Comparison of ENCODE assay signal across 15 mouse cellular contexts in genomic region chr14:51057401-51057831, GRCm38 (mm10). TPM values are rescaled to one million over a fixed set of nuclear protein-coding genes. Genes with fewer than 3 reads are reported as not detected.
DNase-seq lines count a peak whose midpoint lies in the region; ATAC-seq and TF ChIP-seq lines count a peak whose summit lies in the region.
"Had no signal": no experiment of that assay in that cellular context is flagged by ENCODE, and none has a peak within 500 bp of the region (broad histone marks: within the 10 kb centered on the region; RNA-seq: fewer than 3 reads in every experiment).

Rnase12 (minus strand) TSS chr14:51057661.

- peak; percentile 60 for DNase-seq in kidney, postnatal 0 days (ENCODE audit: low spot score)
- no peak for DNase-seq in kidney, adult 9 months
- peak; percentile 15 for DNase-seq in MEL-GATA-1-ER (ENCODE audit: extremely low read depth, low read depth)
- no peak for DNase-seq in embryo, embryonic 10 days (ENCODE audit: low spot score)
- DNase-seq in cerebellum, adult 18-20 months, result no peak
- DNase-seq: adrenal gland, postnatal 25 days; cerebellum, postnatal 14 days; gastrocnemius, adult 2 months; kidney, adult 11 months; lung, postnatal 36 days; thymus, postnatal 14 days had no signal

- no peak for TF ChIP-seq CTCF in kidney, postnatal 0 days (IDR thresholded peaks at IDR 0.05; ENCODE audit: low read depth)

- peaks cover 12% of the 10 kb centered on the region; the same call in 1 of the 2 replicates for H3K4me1 ChIP-seq in kidney, postnatal 0 days (replicated peaks; ENCODE audit: insufficient read depth, low read length)
- 0 out of 2 replicates have a peak, but pooled peaks cover 3% of the 10 kb centered on the region for H3K4me1 ChIP-seq in intestine, embryonic 16.5 days (ENCODE audit: control insufficient read depth, insufficient read depth, low read length)

- H3K27me3 ChIP-seq in kidney, postnatal 0 days (ENCODE audit: insufficient read depth, low read length), result no peaks in the 10 kb centered on the region
- H3K27me3 ChIP-seq in intestine, embryonic 16.5 days (replicated peaks; ENCODE audit: control insufficient read depth, insufficient read depth, low read length), result no peaks in the 10 kb centered on the region

- H3K9me3 ChIP-seq in kidney, postnatal 0 days (replicated peaks; ENCODE audit: low read length), result no peaks in the 10 kb centered on the region
- H3K9me3 ChIP-seq in intestine, embryonic 16.5 days (ENCODE audit: control insufficient read depth, low read length), result no peaks in the 10 kb centered on the region

- H3K4me2 ChIP-seq in kidney, postnatal 0 days (ENCODE audit: low read length), result peak within 1 kb of the TSS; percentile 34
- no peak within 1 kb of the TSS for H3K4me2 ChIP-seq in intestine, embryonic 16.5 days (ENCODE audit: low read depth, low read length)

- 0 out of 2 replicates have a peak within 1 kb of the TSS, but pooled peaks have one; percentile 7 for H3K4me3 ChIP-seq in kidney, postnatal 0 days (replicated peaks; ENCODE audit: low read depth, low read length)
- H3K4me3 ChIP-seq in intestine, embryonic 16.5 days (ENCODE audit: low read length), result no peak within 1 kb of the TSS
- H3K4me3 ChIP-seq: gastrocnemius, adult 2 months had no signal

- H3K27ac ChIP-seq in kidney, postnatal 0 days, result peak within 1 kb of the TSS; percentile 36; the same call in 1 of the 2 replicates
- H3K27ac ChIP-seq in intestine, embryonic 16.5 days (ENCODE audit: low read length), result no peak within 1 kb of the TSS
- H3K27ac ChIP-seq: gastrocnemius, adult 2 months had no signal

- 0 out of 2 replicates have a peak, but pooled peaks have one; percentile 38 for ATAC-seq in kidney, postnatal 0 days (replicated peaks; ENCODE audit: low FRiP score, low read depth)
- ATAC-seq in intestine, embryonic 16.5 days, result peak; percentile 88
- peak; percentile 62 for ATAC-seq in neutrophil, adult 5-6 weeks (ENCODE audit: extremely low read depth, insufficient number of reproducible peaks, low FRiP score, poor library complexity, severe bottlenecking)

- H3K9ac ChIP-seq in kidney, postnatal 0 days (ENCODE audit: low read depth, low read length), result 0 out of 2 replicates have a peak within 1 kb of the TSS, but pooled peaks have one; percentile 13
- H3K9ac ChIP-seq in intestine, embryonic 16.5 days (ENCODE audit: low read depth, low read length), result no peak within 1 kb of the TSS

- 25% methylated on average over 9 of the region's 9 CpGs for WGBS in kidney, postnatal 0 days
- WGBS in intestine, embryonic 16.5 days, result 45% methylated on average over 9 of the region's 9 CpGs

- no peaks in the 10 kb centered on the region for H3K36me3 ChIP-seq in kidney, postnatal 0 days (ENCODE audit: insufficient read depth, low read length)
- H3K36me3 ChIP-seq in intestine, embryonic 16.5 days (ENCODE audit: control insufficient read depth, insufficient read depth, low read length), result no peaks in the 10 kb centered on the region

RNA-seq across cellular contexts. Expression of gene Rnase12, which starts in this region (rescaled TPM):
- polyA plus RNA-seq in kidney, postnatal 0 days (2015; fragmentation: Nextera tagmentation; extraction: Ambion mirVana), result 10.3 and 11.1 TPM in 2 replicates
- 0.37 and 0.54 TPM in 2 replicates for polyA plus RNA-seq in intestine, embryonic 16.5 days (2015; fragmentation: Nextera tagmentation; extraction: Ambion mirVana)
- total RNA-seq in neutrophil, adult 5-6 weeks (2017), result 2.6 TPM in 1 of 2 replicates, not detected in the other
- total RNA-seq: adrenal gland, postnatal 25 days; gastrocnemius, adult 2 months; left cerebral cortex, postnatal 10 days had no signal
- polyA plus RNA-seq: neural tube, embryonic 11.5 days had no signal

Comparison
In these comparisons a context has a peak if more than half of its experiments do, and no peak if none do; other contexts are left out.
1. DNase-seq: peak in kidney, postnatal 0 days (single experiment) and MEL-GATA-1-ER (single experiment); none in kidney, adult 9 months (single experiment), embryo, embryonic 10 days (single experiment) and cerebellum, adult 18-20 months (0 of 2).
2. Peak in ATAC-seq in intestine, embryonic 16.5 days; RNA of the gene not detected or under 1 TPM.
3. ATAC-seq: peak in every context shown above with its lines; median percentile 88 in intestine, embryonic 16.5 days; 62 in neutrophil, adult 5-6 weeks; 38 in kidney, postnatal 0 days.